Mouse (Mus musculus): ENCODE data around the gene Hs2st1. TPM values are rescaled to one million over a fixed set of nuclear protein-coding genes. Genes with fewer than 3 reads are reported as not detected.

Gene Hs2st1
- polyA plus RNA-seq, 1 experiment from 2014 or later: 13.7 TPM

DNA sequence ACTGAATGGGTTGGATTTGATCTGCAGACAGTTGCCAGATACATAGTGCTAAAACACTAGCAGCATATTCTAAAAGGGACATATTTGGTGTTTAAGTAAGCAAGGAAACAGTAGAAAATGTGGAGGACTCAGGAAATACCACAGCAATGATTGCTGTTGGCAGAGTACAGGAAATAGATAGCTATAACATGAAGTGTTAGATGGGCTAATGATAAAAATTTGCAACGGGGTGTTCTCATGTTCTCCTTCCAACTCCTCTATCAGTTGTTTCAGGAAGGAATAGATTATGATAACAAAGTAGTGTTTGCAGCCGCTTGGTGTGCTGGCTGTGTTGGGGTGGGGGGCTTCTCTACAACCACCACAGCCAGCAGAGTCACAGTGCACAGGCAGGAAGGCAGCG lies 11.9 kb upstream of the Hs2st1 start:
- WGBS: 89% methylated on average over 3 of the region's 3 CpGs
- ATAC-seq (ENCODE audit: low FRiP score): no peak
- Histone ChIP-seq H3K36me3 (peaks cover 52% of the 10 kb centered on the region), H3K4me2 (no peak overlapping the region), H3K27ac (no peak overlapping the region), H3K9ac (no peak overlapping the region), H3K27me3 (no peaks in the 10 kb centered on the region), H3K4me1 (replicated peaks) (no peaks in the 10 kb centered on the region), H3K9me3 (no peaks in the 10 kb centered on the region), H3K4me3 (no peak overlapping the region)

GRCm38 (mm10) chr3:144580281-144580680 lies 10.3 kb upstream of the Hs2st1 start:
- 90% methylated on average over 7 of the region's 7 CpGs for WGBS
- H3K9ac ChIP-seq: no peak overlapping the region

DNA sequence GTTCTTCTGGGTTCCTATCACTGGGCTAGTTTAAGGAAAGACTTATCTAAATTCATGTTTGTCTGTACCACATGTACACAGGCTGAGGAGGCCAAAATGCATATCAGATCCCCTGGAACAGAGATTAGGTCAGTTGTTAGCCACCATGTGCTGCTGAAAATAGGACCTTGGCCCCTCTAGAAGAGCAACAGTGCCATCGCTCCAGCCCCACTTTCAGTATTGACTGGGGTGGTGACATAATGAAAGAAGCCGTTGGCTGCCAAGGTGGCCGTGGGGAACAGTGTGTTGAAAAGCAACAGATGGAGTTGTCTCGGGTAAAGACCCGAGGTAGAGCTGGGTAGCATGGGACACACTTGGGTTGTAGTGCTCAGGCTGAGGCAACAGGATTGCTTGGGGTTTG lies 9.8 kb upstream of the Hs2st1 start:
- Histone ChIP-seq H3K4me2 (no peak overlapping the region), H3K9me3 (no peaks in the 10 kb centered on the region), H3K4me1 (replicated peaks) (peaks cover 5% of the 10 kb centered on the region; the same call in 1 of the 2 replicates), H3K9ac (no peak overlapping the region), H3K27ac (no peak overlapping the region), H3K27me3 (no peaks in the 10 kb centered on the region), H3K36me3 (peaks cover 44% of the 10 kb centered on the region), H3K4me3 (no peak overlapping the region)
- WGBS: 89% methylated on average over 5 of the region's 5 CpGs
- ATAC-seq (ENCODE audit: low FRiP score): no peak

More at GRCm38 (mm10) chr3:144580281-144580680, 10.3 kb upstream of the Hs2st1 start:
- no peak for ATAC-seq (ENCODE audit: low FRiP score)
- 0 out of 2 replicates have a peak, but pooled peaks cover 2% of the 10 kb centered on the region for H3K4me1 ChIP-seq (replicated peaks)
- H3K27me3 ChIP-seq: no peaks in the 10 kb centered on the region
- H3K4me2 ChIP-seq: no peak overlapping the region
- peaks cover 45% of the 10 kb centered on the region for H3K36me3 ChIP-seq
- H3K27ac ChIP-seq: no peak overlapping the region
- no peak overlapping the region for H3K4me3 ChIP-seq
- no peaks in the 10 kb centered on the region for H3K9me3 ChIP-seq

DNA sequence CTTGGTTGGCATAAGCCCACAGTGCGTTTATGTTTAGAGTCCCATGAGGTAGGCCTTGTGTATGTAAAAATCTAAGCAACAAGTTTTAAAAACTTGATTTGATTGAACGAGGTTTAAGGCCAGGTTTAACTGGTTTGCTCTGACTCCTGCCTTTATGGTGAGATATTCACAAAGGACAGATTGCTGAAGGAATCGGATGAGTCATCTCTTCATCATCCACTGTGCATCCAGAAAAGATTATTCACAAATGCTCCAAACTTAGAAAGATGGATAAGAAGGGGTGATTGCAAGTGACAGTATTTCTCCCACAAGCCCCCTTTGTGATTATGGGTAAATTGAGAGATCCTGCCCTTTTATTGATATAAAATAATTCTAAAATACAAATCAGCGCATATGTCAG lies 8.9 kb upstream of the Hs2st1 start:
- Histone ChIP-seq H3K36me3 (peaks cover 48% of the 10 kb centered on the region), H3K4me1 (replicated peaks) (peaks cover 13% of the 10 kb centered on the region; the same call in 1 of the 2 replicates), H3K9ac (no peak overlapping the region), H3K9me3 (no peaks in the 10 kb centered on the region), H3K27me3 (no peaks in the 10 kb centered on the region), H3K4me2 (no peak overlapping the region), H3K4me3 (no peak overlapping the region), H3K27ac (no peak overlapping the region)
- 96% methylated on average over 4 of the region's 4 CpGs for WGBS
- ATAC-seq (ENCODE audit: low FRiP score): no peak

DNA sequence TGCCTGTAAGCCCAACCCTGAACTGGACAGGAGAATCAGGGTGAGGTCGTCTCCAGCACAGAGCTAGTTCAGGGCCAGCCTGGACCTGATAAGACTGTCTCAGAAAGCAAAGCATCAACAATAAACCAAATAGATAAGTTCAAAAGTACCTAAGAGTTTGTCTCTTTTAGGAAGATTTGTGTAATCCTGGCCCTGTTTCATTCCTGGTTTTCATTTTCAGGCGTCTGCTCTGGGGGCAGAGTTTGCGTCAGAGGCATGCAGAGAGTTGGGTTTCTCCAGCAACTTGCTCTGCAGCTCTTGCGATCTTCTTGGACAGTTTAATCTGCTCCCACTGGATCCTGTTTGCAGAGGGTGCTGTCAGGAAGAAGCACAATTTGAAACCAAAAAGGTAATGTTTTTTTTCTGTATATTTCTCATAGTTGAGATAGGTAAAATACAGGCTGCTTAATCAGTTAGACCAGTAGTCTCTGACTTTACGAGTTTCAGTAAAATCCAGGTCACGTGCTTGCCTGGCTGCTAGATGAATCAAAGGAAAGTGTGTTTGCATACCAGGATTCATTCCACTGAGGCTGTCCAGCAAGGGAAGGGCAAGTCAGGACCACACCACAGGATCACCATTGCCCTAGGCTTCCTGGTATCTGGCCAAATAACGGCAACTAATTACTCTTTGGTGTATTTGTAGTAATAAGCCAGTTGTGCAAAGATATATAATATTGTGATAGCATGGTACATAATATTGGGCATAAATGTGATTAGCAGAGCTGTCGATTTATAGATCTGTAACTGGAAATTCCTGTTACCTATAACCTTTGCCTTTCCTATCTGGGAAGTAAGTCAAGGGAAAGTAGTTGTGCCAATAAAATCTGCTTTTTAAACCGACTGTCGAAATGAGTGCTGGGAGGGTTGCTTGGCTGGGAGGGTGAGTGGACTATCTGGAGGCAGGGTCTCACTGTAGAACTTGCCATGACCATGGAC lies 7.7 kb upstream of the Hs2st1 start:
- Histone ChIP-seq H3K4me1 (replicated peaks) (peaks cover 22% of the 10 kb centered on the region), H3K4me3 (no peak overlapping the region), H3K9ac (no peak overlapping the region), H3K9me3 (no peaks in the 10 kb centered on the region), H3K27me3 (no peaks in the 10 kb centered on the region), H3K27ac (no peak overlapping the region), H3K36me3 (peaks cover 47% of the 10 kb centered on the region), H3K4me2 (no peak overlapping the region)
- ATAC-seq (ENCODE audit: low FRiP score): no peak
- 93% methylated on average over 10 of the region's 10 CpGs for WGBS

- ATAC-seq (ENCODE audit: low FRiP score): no peak
Measured at GRCm38 (mm10) chr3:144574256-144574655, 4.3 kb upstream of the Hs2st1 start.

DNA sequence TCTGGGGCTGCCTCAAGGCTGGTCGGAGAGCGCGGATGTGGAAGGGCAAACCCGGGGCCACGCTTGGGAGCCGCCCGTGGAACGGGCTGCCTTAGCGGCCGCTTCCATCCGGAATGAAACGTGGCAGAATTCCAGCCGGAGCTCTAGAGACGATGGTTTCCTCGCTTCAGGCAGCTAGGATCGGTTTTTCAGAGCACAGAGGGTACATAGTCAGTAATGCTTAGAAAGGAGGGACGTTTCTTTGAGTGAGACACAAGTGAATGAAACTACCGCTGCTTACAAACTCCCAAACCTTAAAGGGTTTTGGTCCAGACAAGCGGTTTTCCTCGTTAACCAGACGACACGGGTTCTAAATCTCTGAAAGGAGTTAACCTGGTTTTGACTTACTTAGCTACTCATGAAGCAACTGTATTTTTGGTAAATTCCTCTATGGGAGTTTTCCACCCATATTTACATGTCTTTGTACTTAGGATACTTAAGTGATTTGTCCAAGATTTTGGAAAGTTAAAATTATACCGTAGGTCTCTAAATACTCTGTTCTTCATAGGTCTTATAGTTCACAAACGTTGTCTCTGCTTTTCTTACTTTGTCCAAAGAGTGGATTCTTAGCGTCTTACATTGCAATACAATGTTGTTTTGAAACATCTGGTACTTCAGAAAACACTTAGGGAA lies 971 bp upstream of the Hs2st1 start:
- WGBS: under 1% methylated on average over 25 of the region's 25 CpGs
- Histone ChIP-seq H3K36me3 (peaks cover 10% of the 10 kb centered on the region; the same call in 1 of the 2 replicates), H3K27ac (peak overlapping the region; percentile 96), H3K9me3 (no peaks in the 10 kb centered on the region), H3K4me2 (peak overlapping the region; percentile 64), H3K4me1 (replicated peaks) (peaks cover 54% of the 10 kb centered on the region), H3K9ac (peak overlapping the region; percentile 93), H3K27me3 (no peaks in the 10 kb centered on the region), H3K4me3 (peak overlapping the region; percentile 78)
- no peak for ATAC-seq (ENCODE audit: low FRiP score)

More at GRCm38 (mm10) chr3:144574256-144574655, 4.3 kb upstream of the Hs2st1 start:
- no peak overlapping the region for H3K4me2 ChIP-seq
- H3K4me1 ChIP-seq (replicated peaks): peaks cover 36% of the 10 kb centered on the region
- H3K27me3 ChIP-seq: no peaks in the 10 kb centered on the region
- H3K9ac ChIP-seq: no peak overlapping the region
- H3K27ac ChIP-seq: no peak overlapping the region
- peaks cover 25% of the 10 kb centered on the region for H3K36me3 ChIP-seq
- WGBS: 91% methylated on average over 7 of the region's 7 CpGs
- no peaks in the 10 kb centered on the region for H3K9me3 ChIP-seq
- no peak overlapping the region for H3K4me3 ChIP-seq

- Histone ChIP-seq H3K27ac (peak overlapping the region; percentile 96), H3K4me3 (peak overlapping the region; percentile 78), H3K9me3 (no peaks in the 10 kb centered on the region), H3K4me2 (peak overlapping the region; percentile 86), H3K36me3 (peaks cover 6% of the 10 kb centered on the region; the same call in 1 of the 2 replicates), H3K9ac (peak overlapping the region; percentile 93), H3K4me1 (replicated peaks) (peaks cover 49% of the 10 kb centered on the region), H3K27me3 (no peaks in the 10 kb centered on the region)
- peak; percentile 25; the same call in 1 of the 2 replicates for ATAC-seq (ENCODE audit: low FRiP score)
- WGBS: under 1% methylated on average over 47 of the region's 47 CpGs
Measured at GRCm38 (mm10) chr3:144569401-144569971, 495 bp downstream of the Hs2st1 start.

DNA sequence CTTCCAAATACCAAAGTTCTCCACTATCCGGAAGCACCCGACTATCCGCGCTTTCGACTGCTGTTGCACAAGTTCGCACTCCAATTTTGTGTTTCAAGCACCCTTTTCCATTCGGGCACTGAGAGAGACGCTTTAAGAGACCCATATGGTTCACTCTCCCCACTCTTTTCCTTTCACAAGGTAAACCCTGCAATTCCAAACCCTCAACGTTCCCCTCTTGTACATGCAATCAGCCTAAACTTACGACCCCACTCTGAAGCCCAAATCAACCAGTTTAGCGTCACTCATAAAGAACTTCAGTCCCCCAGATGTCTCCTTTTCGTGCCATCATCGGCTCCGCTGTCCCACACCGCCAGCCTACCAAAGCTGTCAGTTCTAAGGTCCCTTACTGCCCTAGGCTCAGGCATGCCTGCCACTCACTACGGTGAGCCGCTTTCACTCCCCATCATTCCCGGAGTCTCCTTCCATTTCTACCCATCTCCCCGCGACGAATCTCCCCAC lies 1.1 kb downstream of the Hs2st1 start:
- Histone ChIP-seq H3K36me3 (peaks cover 5% of the 10 kb centered on the region; the same call in 1 of the 2 replicates), H3K27me3 (no peaks in the 10 kb centered on the region), H3K4me1 (replicated peaks) (peaks cover 43% of the 10 kb centered on the region), H3K4me3 (peak overlapping the region; percentile 78), H3K4me2 (peak overlapping the region; percentile 86), H3K27ac (peak overlapping the region; percentile 96), H3K9ac (peak overlapping the region; percentile 93), H3K9me3 (no peaks in the 10 kb centered on the region)
- under 1% methylated on average over 21 of the region's 21 CpGs for WGBS
- ATAC-seq (ENCODE audit: low FRiP score): no peak

DNA sequence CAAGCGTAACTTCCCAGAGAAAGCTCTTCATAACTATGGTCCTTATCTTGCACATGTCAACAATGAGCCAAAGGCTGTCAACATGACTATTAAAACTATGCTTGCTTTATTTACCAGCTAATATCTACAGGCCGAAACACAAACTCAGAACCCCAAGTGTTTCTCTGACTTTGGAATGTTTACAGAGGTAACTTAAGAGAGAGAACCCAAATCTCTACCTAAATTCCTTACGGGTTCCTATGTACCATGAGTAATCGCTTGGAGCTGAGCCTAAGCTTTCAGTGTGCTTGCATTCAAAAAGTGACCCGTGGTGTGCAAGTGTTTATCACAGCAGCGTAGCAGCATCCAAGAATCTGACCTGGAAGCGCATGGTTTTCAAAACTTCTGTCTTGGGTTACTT lies 4.8 kb downstream of the Hs2st1 start:
- Histone ChIP-seq H3K4me2 (no peak overlapping the region), H3K4me3 (no peak overlapping the region), H3K27ac (no peak overlapping the region), H3K27me3 (no peaks in the 10 kb centered on the region), H3K9me3 (no peaks in the 10 kb centered on the region), H3K9ac (no peak overlapping the region), H3K4me1 (replicated peaks) (peaks cover 20% of the 10 kb centered on the region), H3K36me3 (no peaks in the 10 kb centered on the region)
- 95% methylated on average over 7 of the region's 7 CpGs for WGBS
- no peak for ATAC-seq (ENCODE audit: low FRiP score)

GRCm38 (mm10) chr3:144563916-144564315 lies 6.1 kb downstream of the Hs2st1 start:
- Histone ChIP-seq H3K4me1 (replicated peaks) (peaks cover 19% of the 10 kb centered on the region), H3K9me3 (no peaks in the 10 kb centered on the region), H3K27me3 (no peaks in the 10 kb centered on the region), H3K27ac (no peak overlapping the region), H3K4me2 (no peak overlapping the region), H3K9ac (no peak overlapping the region), H3K4me3 (no peak overlapping the region), H3K36me3 (no peaks in the 10 kb centered on the region)
- WGBS: 93% methylated on average over 7 of the region's 7 CpGs
- ATAC-seq (ENCODE audit: low FRiP score): no peak

All from hindbrain, embryonic 13.5 days (tissue).